Mouse (Mus musculus) limb, embryonic 10.5 days (tissue): Measurements from ENCODE around the gene Gcdh. TPM values are rescaled to one million over a fixed set of nuclear protein-coding genes. Genes with fewer than 3 reads are reported as not detected.
"Not testable (repeated sequence)": the region's sequence is repeated elsewhere in the genome, so short reads cannot be mapped to it uniquely, and the experiment has no call there.

ENCODE experiments used
- DNase-seq: peaks from one replicate; pipeline ENCODE4 v3.0.0-alpha.2; 2017; ENCODE audit warnings: low spot score
- H3K27ac ChIP-seq: fragments of 300-500 bp; sonication (generic); 2 replicates; pipeline ENCODE4 v1.5.1; 2016; ENCODE audit warnings: mild to moderate bottlenecking
- H3K27me3 ChIP-seq: fragments of 300-500 bp; sonication (generic); 2 replicates; pipeline ENCODE4 v1.6.1; 2016; ENCODE audit warnings: low read depth, mild to moderate bottlenecking; ENCODE audit not compliant: poor library complexity, severe bottlenecking
- H3K36me3 ChIP-seq: fragments of 300-500 bp; sonication (generic); 2 replicates; pipeline ENCODE4 v1.6.1; 2016; ENCODE audit warnings: mild to moderate bottlenecking, moderate library complexity
- H3K4me1 ChIP-seq: fragments of 300-500 bp; sonication (generic); 2 replicates; pipeline ENCODE4 v1.6.1; 2016
- H3K4me3 ChIP-seq: fragments of 300-500 bp; sonication (generic); 2 replicates; pipeline ENCODE4 v1.5.1; 2016; ENCODE audit warnings: mild to moderate bottlenecking, moderate library complexity
- H3K9me3 ChIP-seq: fragments of 300-500 bp; sonication (generic); replicated peaks from 2 replicates; pipeline ENCODE4 v1.6.1; 2016; ENCODE audit warnings: mild to moderate bottlenecking
- WGBS: fragments of 180-500 bp; shearing (Covaris S2); methylation state at CpG from one replicate; pipeline ENCODE4 v1.1.7; 2016; 5-methylcytosine and 5-hydroxymethylcytosine counted together
- polyA plus RNA-seq: library from polyadenylated mRNA; unstranded; fragments of >200 nt; fragmentation: Nextera tagmentation; extraction: Ambion mirVana; gene quantifications from 2 replicates; pipeline ENCODE4 v1.2.1, GENCODE M21; 2016

Gene Gcdh
- polyA plus RNA-seq, 1 experiment from 2014 or later = 54.2 TPM

DNA sequence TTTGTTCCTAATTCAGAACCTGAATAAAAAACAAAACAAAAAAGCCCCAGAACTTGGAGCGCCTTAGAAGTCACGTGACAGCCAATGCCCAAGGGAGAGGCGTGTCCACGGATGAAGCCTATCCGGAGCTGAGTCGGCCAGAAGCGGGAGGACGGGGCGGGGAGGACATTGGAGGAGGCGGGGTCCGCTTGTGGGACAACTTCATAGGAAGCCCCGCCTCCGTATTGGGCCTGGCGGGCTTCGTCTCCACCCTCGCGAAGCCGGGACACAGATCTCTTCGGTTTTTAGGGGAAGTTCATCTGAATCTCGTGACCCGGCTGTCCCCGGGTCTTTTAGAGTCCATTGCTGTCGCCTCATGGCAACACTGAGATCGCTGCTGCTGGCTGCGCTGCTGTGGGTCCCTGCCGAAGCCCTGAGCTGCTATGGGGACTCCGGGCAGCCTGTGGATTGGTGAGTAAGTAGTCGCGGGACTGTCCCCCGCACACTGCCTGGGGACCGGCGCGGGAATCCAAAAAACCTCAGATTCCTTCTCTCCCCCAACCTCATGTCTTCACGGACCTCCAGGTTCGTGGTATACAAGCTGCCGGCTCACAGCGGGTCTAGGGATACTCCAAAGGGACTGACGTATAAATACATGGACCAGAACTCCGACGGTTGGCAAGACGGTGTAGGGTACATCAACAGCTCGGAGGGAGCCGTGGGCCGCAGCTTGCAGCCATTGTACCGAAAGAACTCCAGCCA lies 14.9 kb upstream of the Gcdh start, which contains the start of gene Dnase2a:
Gene Dnase2a, plus strand, starts transcription at position 140 of the 741 bp plus-strand sequence.
- H3K4me1 ChIP-seq = peaks cover 34% of the 10 kb centered on the region
- peak; percentile 93 for DNase-seq
- 2% methylated on average over 45 of the region's 45 CpGs for WGBS
- H3K27ac ChIP-seq = peak within 1 kb of the TSS; percentile 79
- 0 out of 2 replicates have a peak, but pooled peaks cover 5% of the 10 kb centered on the region for H3K36me3 ChIP-seq
- H3K9me3 ChIP-seq = no peaks in the 10 kb centered on the region
- H3K4me3 ChIP-seq = peak within 1 kb of the TSS; percentile 65
- H3K27me3 ChIP-seq = peaks cover 58% of the 10 kb centered on the region

DNA sequence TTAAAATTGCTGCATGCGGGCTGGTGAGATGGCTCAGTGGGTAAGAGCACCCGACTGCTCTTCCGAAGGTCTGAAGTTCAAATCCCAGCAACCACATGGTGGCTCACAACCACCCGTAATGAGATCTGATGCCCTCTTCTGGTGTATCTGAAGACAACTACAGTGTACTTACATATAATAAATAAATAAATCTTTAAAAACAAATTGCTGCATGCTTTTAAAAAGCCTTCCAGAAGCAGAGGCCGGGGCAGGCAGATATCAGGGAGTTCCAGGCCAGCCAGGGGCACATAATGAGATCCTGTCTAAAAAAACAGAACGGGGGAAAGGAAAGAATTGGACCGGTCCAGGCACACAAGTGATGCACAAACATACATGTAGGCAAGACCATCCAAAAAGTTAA lies 14.3 kb upstream of the Gcdh start:
- Histone ChIP-seq H3K27me3 (peaks cover 52% of the 10 kb centered on the region), H3K4me1 (peaks cover 34% of the 10 kb centered on the region), H3K27ac (peak overlapping the region; percentile 77), H3K4me3 (peak overlapping the region; percentile 65)
- not testable (repeated sequence) for DNase-seq, H3K9me3 ChIP-seq, H3K36me3 ChIP-seq
- WGBS = 37% methylated on average over 7 of the region's 7 CpGs

DNA sequence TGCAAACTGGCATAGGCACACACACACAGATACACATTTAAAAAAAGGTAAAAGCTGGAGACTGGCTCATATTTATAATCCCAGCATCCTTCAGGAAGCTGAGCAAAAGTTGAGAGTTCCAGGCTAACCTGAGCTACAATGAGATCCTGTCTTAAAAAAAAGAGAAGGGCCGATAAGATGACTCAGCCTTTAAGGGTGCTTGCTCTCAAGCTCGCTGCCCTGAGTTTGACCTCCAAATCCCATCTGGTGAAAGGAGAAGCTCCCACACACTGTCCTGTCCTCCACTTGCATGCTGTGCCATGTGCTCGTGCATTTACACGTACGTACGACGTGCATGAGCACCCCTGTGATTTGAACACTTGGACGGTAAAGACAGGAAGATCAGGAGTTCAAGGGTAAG lies 13.8 kb upstream of the Gcdh start:
- Histone ChIP-seq H3K4me1 (peaks cover 34% of the 10 kb centered on the region), H3K4me3 (no peak overlapping the region), H3K27ac (no peak overlapping the region), H3K9me3 (no peaks in the 10 kb centered on the region), H3K27me3 (peaks cover 50% of the 10 kb centered on the region), H3K36me3 (0 out of 2 replicates have a peak, but pooled peaks cover 5% of the 10 kb centered on the region)
- WGBS = 83% methylated on average over 8 of the region's 8 CpGs
- no peak for DNase-seq

DNA sequence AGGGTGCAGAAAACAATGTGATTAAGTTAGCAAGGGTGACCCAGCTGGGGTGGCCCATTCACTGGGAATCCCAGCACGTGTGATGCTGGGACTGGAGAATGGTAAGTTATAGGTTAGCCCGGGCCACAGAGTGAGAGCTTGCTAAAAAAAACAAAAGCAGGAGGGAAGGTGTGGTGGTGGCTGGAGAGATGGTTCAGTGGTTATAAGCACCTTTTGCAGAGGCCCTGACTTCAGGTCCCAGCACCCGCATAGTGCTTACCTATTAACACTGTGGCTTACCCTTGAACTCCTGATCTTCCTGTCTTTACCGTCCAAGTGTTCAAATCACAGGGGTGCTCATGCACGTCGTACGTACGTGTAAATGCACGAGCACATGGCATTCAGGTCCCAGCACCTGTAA lies 13.3 kb upstream of the Gcdh start:
- 93% methylated on average over 9 of the region's 9 CpGs for WGBS
- Histone ChIP-seq H3K4me3 (no peak overlapping the region), H3K36me3 (0 out of 2 replicates have a peak, but pooled peaks cover 5% of the 10 kb centered on the region), H3K27me3 (peaks cover 50% of the 10 kb centered on the region), H3K27ac (no peak overlapping the region), H3K4me1 (peaks cover 32% of the 10 kb centered on the region), H3K9me3 (no peaks in the 10 kb centered on the region)
- DNase-seq = no peak

DNA sequence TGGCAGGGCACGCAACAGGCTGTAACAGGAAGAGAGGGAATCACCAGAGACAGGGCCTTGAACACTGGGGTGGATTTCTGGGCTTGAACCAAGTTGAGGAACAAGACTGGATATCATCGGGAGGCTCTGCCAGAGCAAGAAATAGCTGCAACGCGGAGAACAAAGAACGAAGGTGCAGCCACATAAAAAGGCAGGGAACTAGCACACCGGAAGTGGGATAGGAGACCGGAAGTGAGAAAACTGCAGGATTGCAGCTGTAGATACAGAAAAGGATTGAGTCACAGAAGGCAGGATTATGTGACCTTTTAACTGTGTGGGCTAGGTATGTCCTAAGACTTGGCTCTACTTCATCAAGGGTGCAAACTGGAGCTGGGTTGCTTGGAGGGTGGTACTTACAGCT lies 10.6 kb upstream of the Gcdh start:
- Histone ChIP-seq H3K9me3 (no peaks in the 10 kb centered on the region), H3K4me1 (peaks cover 25% of the 10 kb centered on the region), H3K27ac (no peak overlapping the region), H3K4me3 (no peak overlapping the region), H3K27me3 (peaks cover 45% of the 10 kb centered on the region), H3K36me3 (no peaks in the 10 kb centered on the region)
- no peak for DNase-seq
- 86% methylated on average over 7 of the region's 7 CpGs for WGBS

DNA sequence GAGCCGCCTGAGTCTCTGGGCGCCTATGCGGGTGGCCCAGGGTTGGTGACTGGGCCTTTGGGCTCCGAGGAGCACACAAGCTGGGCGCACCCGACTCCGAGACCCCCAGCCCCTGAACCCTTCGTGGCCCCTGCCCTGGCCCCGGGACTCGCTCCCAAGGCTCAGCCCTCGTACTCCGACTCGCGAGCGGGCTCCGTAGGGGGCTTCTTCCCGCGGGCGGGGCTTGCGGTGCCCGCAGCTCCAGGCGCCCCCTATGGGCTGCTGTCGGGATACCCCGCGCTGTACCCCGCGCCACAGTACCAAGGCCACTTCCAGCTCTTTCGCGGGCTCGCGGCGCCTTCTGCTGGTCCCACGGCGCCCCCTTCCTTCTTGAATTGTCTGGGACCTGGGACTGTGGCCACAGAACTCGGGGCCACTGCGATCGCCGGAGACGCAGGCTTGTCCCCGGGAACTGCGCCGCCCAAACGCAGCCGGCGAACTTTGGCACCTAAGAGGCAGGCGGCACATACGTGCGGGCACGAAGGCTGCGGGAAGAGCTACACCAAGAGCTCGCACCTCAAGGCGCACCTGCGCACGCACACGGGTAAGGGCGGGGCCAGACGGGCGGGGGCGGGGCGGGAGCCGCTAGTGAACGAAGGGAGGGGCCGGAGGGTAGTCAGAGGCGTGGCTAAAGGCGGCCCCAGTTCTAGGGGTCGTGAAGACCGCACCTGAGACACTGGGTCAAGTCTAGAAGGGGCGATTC lies 9.4 kb upstream of the Gcdh start:
- peak; percentile 94 for DNase-seq
- WGBS = under 1% methylated on average over 68 of the region's 68 CpGs
- Histone ChIP-seq H3K9me3 (no peaks in the 10 kb centered on the region), H3K27ac (peak overlapping the region; percentile 87), H3K4me1 (peaks cover 19% of the 10 kb centered on the region), H3K36me3 (no peaks in the 10 kb centered on the region), H3K4me3 (peak overlapping the region; percentile 75), H3K27me3 (peaks cover 37% of the 10 kb centered on the region)

DNA sequence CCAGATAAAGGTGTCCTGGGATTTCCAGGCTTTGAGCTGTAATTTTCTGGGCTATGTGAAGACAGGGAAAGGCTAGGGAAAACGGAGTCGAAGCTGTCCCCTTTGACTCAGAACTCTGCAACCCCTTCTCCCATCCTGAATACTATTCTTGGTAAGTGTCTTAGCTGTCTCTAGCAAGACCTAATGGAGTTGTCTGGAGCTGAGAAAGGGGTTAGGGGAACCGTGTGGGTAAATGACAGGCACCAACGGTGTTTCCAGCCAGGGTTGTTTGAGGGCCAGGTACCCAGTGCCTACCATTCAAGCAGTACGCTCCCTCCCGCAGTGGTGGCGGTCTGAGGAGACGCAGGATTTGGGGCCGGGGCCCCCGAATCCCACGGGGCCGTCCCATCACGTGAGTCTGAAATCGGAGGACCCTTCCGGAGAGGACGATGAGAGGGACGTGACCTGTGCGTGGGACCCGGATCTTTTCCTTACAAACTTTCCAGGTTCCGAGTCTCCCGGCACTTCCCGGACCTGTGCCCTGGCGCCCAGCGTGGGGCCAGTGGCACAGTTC lies 8.7 kb upstream of the Gcdh start:
- Histone ChIP-seq H3K27ac (peak overlapping the region; percentile 87), H3K9me3 (no peaks in the 10 kb centered on the region), H3K4me3 (peak overlapping the region; percentile 75), H3K4me1 (peaks cover 18% of the 10 kb centered on the region), H3K36me3 (no peaks in the 10 kb centered on the region), H3K27me3 (peaks cover 37% of the 10 kb centered on the region)
- 3% methylated on average over 24 of the region's 24 CpGs for WGBS
- no peak for DNase-seq

DNA sequence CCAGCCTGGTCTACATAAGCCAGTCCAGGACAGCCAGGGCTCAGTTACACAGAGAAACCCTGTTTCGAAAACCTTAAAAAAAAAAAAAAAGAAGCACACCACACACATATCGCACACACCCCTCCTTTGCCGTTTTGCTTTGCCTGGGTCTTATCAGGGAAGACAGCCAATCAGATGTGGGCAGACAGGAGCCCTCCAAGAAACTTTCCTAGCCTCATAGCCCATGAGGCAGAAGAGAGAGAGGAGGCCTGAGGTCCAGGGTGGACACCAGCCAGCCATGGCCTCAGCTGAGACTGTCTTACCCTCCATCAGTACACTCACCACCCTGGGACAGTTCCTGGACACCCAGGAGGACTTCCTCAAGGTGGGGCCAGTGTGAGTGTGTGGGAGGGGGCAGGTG lies 8.0 kb upstream of the Gcdh start, which contains the start of gene Klf1:
Gene Klf1, plus strand, starts transcription at position 177 of the 400 bp plus-strand sequence.
- Histone ChIP-seq H3K4me1 (peaks cover 18% of the 10 kb centered on the region), H3K4me3 (peak within 1 kb of the TSS; percentile 75), H3K36me3 (no peaks in the 10 kb centered on the region), H3K27ac (peak within 1 kb of the TSS; percentile 87), H3K9me3 (no peaks in the 10 kb centered on the region), H3K27me3 (peaks cover 37% of the 10 kb centered on the region)
- DNase-seq = no peak
- WGBS = 82% methylated on average over 3 of the region's 3 CpGs

DNA sequence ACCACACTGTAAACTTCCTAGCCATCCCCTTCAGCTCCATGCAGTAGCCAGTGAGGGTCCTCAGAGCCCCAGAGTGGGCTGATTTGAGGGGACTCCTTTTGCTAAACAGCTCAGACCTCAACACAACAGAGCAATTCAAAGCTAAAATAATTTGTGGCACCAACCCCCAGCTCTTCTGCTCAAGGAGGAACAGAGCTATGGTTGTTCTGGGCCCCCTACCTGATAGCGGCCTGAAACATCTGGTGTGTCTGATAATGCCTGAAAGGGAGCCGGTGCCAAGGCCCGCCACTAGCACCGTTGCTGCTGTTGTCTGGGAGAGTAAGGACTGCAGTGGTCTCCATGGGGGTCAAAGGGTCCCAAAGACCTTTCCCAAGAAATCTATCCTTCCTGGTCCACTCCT lies 7.3 kb upstream of the Gcdh start:
- peak overlapping the region; percentile 19; the same call in 1 of the 2 replicates for H3K27ac ChIP-seq
- DNase-seq = no peak
- H3K36me3 ChIP-seq = no peaks in the 10 kb centered on the region
- WGBS = 68% methylated on average over 4 of the region's 4 CpGs
- no peaks in the 10 kb centered on the region for H3K9me3 ChIP-seq
- H3K4me3 ChIP-seq = no peak overlapping the region
- H3K4me1 ChIP-seq = peaks cover 18% of the 10 kb centered on the region
- peaks cover 37% of the 10 kb centered on the region for H3K27me3 ChIP-seq

DNA sequence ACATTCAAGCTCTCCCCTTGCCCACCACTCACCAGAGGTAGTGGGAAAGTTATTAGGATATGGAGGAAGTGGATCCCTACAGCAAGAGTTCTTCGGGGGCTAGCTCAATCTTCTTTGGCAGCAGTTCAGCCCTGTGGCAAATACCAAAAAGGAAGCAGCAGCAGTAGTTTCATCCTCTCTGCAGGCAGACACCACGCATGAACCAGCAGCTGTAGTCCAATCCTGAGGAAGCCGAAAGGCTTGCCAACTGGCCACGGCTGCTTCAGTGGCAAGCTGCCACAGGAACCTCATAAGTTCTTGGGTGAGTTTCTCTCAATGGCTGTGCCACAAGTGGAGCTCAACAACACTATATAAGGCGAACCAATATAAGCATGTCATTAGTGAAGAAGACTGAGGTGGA lies 2.2 kb upstream of the Gcdh start:
- no peak for DNase-seq
- H3K9me3 ChIP-seq = no peaks in the 10 kb centered on the region
- H3K4me3 ChIP-seq = no peak overlapping the region
- no peak overlapping the region for H3K27ac ChIP-seq
- H3K27me3 ChIP-seq = peaks cover 11% of the 10 kb centered on the region
- H3K36me3 ChIP-seq = peaks cover 12% of the 10 kb centered on the region
- peaks cover 21% of the 10 kb centered on the region for H3K4me1 ChIP-seq
- 83% methylated on average over 5 of the region's 5 CpGs for WGBS

DNA sequence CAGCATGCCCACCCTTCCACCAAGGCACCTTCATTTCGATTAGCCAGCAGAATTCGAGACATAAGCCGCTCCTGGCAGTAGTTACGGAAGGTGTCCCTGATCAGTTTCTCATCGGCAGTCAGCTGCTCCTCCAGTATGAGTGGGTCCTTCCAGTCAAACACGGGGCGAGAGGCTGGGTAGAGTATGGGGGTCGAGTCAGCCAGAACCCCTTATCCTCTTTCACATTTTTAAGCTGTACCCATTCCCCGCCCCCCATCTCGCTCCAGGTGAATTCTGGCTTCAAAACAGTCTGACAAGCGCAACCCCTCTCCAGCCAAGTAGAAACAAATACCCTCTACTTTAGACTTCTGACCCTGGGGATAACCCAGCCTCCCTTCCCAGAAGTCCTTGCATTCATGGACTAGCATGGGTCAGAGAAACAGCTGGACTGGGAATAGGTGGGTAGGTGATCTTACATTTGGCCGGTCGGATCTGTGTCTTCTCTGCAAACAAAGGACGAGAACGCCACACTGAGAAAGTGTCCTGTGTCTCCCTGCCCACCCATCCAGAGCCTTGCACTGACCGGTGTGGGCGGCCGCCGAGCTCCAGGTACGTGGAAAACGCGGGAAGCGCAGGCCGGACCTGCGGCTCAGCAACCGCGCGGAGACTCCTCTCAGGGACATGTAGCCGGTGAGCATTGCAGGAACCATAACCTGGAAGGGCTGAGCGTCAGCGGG lies 570 bp downstream of the Gcdh start:
- no peak for DNase-seq
- H3K27ac ChIP-seq = peak overlapping the region; percentile 81
- H3K36me3 ChIP-seq = peaks cover 37% of the 10 kb centered on the region
- 13% methylated on average over 31 of the region's 31 CpGs for WGBS
- H3K9me3 ChIP-seq = no peaks in the 10 kb centered on the region
- H3K4me3 ChIP-seq = peak overlapping the region; percentile 83
- H3K4me1 ChIP-seq = peaks cover 21% of the 10 kb centered on the region
- no peaks in the 10 kb centered on the region for H3K27me3 ChIP-seq

DNA sequence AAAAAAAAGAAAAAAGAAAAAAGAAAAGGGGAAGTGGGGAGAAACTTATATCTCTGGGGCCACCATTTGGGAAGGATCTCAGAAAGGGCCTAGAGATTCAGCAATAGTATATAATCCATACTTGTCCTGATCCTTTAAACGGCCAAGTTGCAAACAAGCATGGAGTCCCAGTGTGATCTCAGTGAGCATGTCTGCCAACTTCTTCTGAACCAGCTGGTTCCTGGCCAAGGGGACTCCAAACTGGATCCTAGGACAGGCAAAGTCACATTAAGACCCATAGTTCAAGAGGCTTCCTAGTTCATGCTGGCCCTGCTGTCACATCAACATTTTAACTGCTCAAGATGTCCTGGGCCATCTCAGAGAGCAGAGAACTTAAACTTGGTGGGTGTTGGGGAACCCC lies 4.6 kb downstream of the Gcdh start:
- H3K4me3 ChIP-seq = no peak overlapping the region
- peaks cover 15% of the 10 kb centered on the region for H3K4me1 ChIP-seq
- peaks cover 73% of the 10 kb centered on the region for H3K36me3 ChIP-seq
- WGBS = 92% methylated on average over 1 of the region's 1 CpGs
- no peaks in the 10 kb centered on the region for H3K9me3 ChIP-seq
- H3K27ac ChIP-seq = no peak overlapping the region
- DNase-seq = no peak
- H3K27me3 ChIP-seq = no peaks in the 10 kb centered on the region
